Mouse (Mus musculus) 3134 (cell line): ENCODE data around the gene Dusp21.
A peak's percentile ranks its signal among the peaks of the same experiment; 100 is the strongest.

Experiments
- DNase-seq: peaks from one replicate; pipeline ENCODE4 v3.0.0-alpha.2; 2011; ENCODE audit warnings: low spot score; ENCODE audit not compliant: insufficient read length; ENCODE audit errors: extremely low read depth

The Dusp21 gene

DNA sequence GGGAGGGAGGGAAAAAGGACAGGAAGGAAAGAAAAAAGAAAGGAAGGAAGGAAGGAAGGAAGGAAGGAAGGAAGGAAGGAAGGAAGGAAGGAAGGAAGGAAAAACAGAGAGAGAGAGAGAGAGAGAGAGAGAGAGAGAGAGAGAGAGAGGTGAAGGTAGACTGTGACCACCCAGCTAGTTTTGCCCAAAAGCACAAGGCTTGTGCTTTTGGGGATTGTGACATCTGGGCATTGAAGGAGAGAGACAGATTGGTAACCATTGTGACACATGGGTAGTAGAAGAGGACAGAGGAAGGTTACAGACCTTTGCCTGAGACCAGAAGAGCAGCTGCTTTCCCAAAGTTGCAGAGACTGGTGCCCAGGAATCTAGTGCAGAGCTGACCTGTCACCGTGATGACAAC, at the start of gene Dusp21:
TSS of gene Dusp21 (plus strand) at position 301 of the 400 bp plus-strand sequence.
- DNase-seq: no peak

DNA sequence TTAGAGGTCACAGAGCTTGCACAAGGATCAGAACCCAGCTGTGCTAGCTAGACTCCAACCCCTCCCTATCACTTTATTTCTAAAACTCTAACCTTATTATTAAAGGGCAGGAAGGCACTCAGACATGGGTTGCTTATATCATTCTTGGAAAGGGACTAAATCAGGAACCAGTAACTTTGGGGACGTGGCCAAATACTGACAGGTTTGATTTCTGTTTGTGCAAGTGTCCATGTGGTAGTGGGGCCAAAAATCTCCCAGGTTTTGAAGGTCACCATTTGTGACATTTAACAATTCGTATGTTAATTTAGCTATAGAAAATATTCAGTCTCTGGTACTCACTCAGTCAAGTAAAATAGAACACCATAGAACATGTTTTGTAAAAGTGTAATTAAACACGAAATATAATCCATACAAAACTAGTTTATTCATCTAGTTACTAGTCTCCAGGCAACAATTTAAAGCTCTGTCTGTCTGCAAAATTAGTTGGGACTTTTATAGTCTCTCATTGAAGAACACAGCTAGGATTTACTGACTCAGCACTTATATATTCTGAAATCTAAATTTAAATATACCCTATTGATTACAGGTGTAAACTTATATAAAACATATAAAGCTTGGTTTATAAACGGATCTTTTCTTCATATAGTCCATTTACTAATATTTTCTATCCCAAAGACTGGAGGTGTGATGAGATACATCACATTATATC, 15.2 kb downstream of the Dusp21 start:
- no peak for DNase-seq

DNA sequence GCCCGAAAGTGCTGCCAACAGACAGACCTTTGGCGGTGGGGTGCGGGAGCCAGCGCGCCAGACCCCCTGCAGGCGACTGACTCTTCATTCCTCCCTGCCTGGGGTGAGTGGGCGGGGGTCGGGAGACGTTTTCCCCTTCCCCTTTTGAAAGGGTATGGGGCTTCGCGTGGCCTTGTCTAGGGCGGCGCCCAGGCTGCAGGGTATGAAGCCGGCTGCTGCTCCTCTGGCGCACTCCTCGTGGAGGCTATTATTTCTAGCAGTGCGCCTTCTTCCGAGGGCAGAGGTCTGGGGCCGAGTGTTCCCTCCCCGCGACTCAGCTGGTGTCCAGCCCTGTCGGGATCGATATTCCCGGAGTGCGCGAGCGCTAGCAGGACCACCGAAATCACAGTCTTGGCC, 16.1 kb downstream of the Dusp21 start:
- no peak for DNase-seq

DNA sequence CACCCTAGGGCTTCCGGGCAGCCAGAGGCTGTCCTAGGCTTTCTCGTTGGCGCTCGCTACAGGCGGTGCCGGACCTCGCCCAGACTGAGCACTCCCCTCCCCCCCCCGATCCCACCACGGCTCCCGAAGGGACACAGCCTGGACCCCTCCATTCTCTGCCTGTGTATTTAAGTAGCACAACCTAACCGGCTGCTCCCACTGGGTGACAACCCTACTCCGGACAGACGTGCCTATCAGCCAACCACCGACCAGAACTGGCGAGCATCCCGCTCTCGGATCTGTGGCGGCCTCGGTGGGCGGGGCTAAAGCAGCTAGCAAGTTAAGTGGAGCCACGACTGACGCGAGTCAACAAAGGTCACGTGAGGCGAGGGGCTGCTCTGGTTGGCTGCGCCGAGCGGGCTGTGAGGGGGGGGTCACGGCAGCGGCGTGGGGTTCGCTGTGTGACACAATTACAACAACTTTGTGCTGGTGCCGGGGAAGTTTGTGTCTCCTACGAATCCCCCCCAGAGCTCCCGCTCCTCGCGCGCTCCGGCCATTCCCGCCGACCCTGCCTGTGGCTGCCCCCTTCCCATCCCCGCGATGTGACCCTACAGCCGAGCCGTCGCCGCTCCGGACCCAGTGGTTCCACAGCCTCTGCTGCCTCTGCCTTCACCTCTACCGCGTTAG, 16.7 kb downstream of the Dusp21 start, which contains the start of gene Kdm6a:
TSS of gene Kdm6a (plus strand) at position 384 of the 666 bp plus-strand sequence.
- DNase-seq: peak; percentile 98

DNA sequence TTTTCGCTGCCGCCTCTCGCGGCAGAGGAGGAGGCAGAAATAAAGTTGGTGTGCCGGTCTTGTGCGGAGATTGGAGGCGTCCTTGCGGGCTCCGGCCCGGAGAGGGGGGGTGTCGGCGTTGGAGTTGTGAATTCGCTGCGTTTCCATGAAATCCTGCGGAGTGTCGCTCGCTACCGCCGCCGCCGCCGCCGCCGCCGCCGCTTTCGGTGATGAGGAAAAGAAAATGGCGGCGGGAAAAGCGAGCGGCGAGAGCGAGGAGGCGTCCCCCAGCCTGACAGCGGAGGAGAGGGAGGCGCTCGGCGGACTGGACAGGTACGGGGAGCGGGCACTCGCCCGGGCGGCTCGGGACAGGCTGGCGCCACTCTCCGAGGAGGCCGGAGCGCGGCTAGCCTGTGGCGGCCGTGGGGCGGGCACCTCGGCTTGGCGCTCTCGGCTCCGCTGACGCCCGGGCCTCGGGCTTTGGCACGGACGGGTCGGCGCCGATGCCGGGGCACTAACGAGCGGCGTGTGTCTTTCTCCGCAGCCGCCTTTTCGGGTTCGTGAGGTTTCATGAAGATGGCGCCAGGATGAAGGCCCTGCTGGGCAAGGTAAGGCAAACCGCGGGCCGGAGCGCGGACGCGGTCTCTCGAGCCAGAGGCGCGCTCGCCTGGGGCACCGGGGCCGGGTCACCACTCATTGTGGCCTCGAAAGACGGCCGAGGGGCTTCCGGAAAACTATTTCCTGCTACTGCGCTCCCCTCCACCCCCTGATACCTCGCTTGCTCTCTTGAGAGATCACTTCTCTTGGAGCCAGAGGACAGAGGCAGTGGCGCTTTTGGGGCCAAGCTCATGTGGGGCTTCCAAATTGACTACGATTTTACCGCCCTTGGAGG, 17.4 kb downstream of the Dusp21 start:
- DNase-seq: peak; percentile 64

DNA sequence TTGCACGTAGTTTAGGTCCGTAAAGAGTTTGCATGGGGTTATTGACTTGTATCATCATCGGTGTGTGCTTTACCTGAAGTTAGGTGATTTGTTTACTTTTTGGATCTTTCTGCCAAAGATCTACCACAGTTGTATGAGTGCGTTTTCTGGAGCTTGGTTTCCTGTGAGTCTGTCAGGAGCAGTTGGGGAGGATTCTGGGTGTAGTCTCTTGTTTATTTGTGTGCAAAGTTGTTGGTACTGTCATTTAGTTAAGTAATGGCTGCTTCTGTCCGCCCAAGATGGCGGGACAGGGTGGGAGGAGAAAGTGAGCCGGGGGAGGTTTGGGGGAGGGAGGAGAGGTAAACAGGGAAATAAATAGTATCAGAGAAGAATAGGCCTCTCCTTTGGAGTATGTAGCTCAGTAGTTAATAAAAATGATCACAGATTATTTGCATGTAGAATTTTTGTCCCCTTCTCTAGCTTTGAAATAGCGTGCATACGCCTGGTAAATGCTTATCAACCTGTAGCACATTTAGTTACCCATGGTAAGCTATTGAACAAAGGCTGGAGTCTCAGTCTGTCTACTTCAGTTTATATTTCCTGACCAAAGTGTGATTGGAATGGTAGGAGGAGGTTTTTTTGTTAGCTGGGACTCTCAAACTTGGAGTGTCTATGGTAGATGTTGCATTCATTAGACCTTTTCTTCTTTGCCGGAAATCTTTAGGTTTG, 18.4 kb downstream of the Dusp21 start:
- DNase-seq: peak; percentile 25

DNA sequence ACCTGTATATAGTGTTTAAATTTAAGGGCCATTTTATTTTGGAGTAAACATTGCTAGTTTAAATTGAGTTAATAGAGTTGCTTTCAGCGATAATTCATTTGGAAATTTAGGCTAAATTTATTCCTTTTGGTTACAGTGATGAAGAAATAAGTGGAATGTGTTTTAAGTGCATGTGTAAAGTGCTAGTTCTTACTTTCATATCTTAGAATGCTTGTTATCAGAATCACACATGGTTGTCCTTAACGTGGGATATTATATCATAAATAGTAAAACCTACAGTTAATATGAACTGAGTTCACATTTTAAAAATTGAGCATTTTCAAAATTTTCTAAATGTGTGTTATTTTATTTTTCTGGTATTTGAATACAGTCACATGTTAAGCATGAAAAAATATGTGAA, 19.5 kb downstream of the Dusp21 start:
- no peak for DNase-seq

DNA sequence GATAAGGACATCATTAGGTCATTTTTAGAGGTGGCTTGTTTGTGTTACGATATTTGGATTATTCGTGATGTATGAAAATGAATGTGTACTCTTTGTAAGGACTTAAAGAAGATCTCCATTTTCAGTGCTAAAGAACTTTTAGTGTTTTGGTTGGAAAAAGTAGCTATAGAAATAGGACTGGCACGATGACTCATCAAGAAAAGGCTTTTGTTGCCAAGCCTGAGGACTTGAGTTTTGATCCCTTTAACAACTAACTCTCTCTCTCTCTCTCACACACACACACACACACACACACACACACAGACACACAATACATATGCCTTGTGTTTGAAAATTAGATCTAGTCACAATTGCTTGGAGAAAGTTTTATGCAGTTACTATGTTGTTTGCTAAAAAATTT, 21.3 kb downstream of the Dusp21 start:
- DNase-seq: peak; percentile 19

DNA sequence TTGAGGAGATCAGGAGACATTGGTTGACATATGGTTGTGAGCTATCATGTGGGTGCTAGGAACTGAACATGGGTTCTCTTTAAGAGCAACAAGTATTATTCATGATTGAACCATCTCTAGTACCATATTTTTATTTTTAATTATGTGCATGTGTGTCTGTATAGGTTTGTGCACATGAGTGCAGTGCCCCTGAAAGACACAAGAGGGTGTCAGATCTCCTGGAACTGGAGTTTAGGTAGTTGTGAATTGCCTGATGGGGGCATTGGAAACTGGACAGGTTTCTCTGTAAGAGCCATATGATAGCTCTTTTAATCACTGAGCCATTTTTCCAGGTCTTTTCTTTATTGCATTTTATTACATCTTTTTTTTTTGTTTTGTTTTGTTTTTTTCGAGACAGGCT, 23.3 kb downstream of the Dusp21 start:
- no peak for DNase-seq

DNA sequence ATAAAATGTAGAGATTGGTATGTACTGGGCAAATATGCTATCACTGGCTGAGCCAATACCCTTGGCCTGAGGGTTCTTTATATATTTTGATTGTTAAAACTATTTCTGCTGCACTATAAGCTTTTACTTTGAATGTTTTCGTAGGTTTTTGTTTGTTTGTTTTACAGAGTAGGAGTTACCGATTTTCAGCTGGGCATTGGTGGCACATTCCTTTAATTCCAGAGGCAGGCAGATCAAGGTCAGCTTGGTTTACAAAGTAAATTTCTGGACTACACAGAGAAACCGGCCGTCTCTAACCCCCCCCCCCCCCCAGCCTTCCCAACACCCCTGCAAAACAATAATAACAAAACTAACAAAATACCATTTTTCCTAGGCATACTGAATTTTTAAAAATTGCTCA, 29.2 kb downstream of the Dusp21 start:
- no peak for DNase-seq

DNA sequence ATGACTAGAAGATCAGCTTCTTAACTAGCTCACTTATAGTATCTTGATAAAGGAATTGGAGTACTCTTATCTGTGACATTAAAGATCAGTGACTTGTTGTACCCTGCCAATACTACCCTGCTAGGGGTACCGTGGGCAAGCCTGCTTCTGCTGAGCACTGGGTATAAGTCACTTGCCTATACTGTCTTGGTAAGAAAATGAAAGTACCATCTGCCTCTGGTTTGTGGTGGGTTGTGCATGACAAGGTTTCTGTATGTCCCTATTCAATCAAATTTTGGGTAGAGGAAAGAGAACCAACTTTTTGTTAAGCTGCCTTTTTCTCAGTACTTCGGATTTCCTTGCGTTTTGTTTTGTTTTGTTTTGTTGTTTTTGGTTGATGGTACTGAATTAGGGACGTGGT, 32.1 kb downstream of the Dusp21 start:
- DNase-seq: no peak

DNA sequence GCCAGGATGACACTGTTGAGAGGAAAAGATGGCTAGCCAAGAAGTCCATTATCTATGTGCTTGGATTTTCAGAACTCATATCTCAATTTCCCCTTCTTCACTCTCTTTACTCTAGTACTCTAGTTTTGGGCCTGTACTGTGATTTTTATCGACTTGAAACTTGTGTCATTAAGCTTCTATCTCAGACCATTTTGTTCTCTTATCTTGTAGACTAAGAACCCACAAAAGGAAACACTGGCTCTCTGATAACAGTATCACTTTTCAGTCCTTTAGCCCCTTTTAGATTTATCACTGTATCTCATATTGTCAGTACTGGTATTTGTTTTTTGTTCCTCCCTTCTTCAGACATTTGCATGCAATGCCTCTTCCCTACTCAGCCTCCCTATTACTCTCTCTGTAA, 33.8 kb downstream of the Dusp21 start:
- DNase-seq: no peak

DNA sequence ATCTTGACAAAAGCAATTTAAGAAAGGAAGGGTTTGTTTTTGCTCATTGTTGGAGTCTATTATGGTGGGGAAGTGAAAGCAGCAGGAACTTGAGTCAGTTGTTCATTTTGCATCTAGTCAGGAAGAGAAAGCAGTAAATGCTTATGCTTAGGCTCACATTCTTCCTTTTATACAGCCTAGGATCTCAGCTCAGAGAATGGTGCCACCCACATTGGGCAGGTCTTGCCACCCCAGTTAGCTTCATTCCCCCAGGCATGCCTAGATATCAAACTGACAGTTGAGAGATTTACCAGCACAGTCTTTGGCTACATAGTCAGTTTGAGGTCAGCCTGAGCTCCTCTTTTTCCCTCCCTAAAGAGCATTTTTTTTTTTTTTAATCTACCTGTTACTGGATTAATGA, 41.5 kb downstream of the Dusp21 start:
- DNase-seq: no peak

DNA sequence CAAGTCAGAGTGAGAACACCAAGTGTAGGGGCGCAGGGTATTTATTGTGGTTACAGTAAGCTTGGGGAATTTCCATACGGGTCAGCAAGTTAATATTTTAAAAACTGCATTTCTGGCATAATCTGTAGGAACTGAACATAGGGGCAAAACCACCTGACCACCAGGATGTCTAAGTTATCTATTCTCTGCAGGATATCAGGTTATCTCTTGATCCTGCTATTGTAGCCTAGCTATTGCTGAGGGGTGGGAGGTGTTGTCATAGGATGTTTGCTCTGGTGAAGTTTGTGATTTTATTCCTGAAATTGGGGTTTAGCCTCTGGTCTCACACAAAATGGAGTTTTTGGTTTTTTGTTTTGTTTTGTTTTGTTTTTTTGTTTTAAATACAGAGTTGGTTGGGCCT, 42.6 kb downstream of the Dusp21 start:
- DNase-seq: no peak
